Mouse (Mus musculus) cerebellum, adult (tissue): ENCODE results near the gene Fkbp7.
"Not testable (repeated sequence)": the region's sequence is repeated elsewhere in the genome, so short reads cannot be mapped to it uniquely, and the experiment has no call there.

Source experiments
- ATAC-seq: cut with Nextera tagmentation; 2 replicates; pipeline ENCODE4 v1.9.2; 2017; ENCODE audit warnings: mild to moderate bottlenecking, moderate library complexity, mixed read lengths; ENCODE audit not compliant: insufficient number of reproducible peaks, low FRiP score, low TSS enrichment

The Fkbp7 gene

DNA sequence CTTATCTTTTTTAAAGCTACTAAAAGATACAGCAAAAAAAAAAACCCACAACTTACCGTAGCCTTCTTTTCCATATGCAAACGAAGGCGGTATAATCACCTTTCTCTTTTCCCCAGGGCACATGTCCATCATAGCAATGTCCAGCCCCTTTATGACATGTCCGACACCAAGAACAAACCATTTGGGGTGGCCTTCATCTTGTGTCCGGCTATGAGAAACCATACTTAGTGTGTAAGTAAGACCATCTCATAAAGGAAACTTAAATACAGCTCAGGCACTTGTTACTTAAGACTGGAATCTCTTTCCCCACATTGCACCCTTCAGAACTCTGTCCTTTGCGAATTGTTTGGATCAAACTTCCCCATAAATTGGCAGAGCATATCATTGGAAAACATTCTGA, 1.3 kb downstream of the Fkbp7 start:
- no peak for ATAC-seq

DNA sequence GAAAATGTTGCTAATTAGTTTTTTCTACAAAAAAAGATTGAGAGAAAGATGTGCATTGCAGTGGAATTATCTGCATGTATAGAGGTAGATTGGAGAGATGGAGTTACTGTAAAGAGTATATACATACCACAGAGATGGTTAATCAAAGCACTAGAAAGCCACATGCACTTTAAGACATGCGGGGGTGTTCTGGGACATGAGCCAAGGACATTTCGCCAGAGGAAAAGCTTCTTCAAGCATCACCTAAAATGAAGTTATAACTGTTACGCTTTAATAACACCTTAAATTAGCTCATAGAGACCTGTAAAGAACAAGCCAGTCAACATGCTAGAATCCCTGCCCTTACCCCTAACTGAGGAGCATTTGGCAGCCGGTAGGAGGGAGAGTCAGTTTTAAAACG, 5.7 kb downstream of the Fkbp7 start:
- ATAC-seq: no peak

DNA sequence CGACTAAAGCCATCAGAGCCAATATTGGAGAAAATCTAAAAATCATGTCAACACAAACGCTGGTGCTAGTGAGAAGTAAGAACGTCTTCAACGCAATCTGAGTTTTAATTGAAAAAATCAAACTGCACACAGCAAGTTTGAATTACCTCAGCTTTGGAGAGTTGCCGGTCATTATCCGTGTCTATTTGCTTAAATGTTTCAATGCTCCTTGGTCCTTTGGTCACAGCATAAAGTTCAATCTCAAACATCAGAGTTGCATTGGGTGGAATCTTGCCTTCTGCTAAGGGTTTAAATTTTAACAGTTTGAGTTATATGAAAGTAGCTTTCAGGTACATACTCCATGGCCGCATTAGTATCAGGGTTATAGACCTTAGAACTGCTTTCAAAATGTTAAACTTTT, 7.4 kb downstream of the Fkbp7 start:
- ATAC-seq: no peak

DNA sequence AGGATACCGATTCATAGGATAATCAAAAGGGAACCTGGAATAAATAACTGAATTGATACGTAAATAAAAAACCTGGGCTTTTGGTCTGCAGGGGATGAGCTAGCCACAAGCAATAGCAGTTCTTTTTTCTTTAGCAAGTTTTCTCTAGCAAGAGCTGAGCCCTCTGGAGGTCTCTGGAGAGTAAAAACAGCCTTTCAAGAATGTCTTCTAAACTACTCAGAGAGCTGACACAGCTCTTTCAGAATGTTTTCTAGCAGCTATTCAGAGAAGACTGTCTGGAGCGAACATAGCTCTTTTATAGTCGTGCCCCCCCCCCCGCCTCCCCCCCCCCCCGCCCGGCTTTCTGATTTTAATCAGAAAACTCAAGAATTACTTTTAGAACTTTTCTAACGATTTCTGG, 13.5 kb downstream of the Fkbp7 start:
- ATAC-seq: no peak

DNA sequence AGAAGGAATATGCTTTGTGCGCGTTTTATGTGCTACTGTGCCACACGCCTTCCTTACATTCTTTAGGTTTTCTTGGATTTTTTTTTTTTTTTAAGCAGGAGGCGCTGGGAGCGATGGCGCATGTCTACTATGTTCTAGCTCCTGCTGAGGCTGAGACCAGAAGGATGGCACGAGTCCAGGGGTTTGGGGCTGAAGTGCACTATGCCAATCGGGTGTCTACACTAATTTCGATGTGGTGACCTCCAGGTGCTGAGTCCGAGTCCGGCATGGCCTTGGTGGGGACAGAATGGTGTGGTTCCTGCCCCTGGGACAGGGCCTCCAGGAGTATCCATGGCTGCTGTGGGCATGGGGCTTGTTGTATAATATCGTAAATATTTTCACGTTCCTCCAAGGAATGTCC, 14.4 kb downstream of the Fkbp7 start:
- ATAC-seq: no peak

DNA sequence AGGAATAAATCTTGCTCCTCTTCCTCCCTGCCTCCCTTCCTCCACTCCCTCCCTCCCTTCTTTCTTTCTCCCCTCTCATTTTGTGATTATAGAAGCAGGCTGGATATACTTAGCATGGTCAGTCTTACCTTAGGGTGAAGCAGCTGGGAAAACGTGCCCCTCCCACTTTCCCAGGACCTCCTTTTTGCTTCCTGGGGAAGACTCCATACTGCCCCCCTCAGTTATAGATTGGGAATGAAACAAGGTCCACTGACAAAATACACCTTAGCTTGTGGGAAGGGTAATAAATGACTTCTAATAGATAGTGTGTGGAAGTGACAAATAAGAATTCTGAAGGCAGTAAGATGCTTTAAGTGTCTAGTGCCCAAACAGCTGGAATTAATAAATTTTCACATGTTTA, 16.9 kb downstream of the Fkbp7 start:
- ATAC-seq: no peak

DNA sequence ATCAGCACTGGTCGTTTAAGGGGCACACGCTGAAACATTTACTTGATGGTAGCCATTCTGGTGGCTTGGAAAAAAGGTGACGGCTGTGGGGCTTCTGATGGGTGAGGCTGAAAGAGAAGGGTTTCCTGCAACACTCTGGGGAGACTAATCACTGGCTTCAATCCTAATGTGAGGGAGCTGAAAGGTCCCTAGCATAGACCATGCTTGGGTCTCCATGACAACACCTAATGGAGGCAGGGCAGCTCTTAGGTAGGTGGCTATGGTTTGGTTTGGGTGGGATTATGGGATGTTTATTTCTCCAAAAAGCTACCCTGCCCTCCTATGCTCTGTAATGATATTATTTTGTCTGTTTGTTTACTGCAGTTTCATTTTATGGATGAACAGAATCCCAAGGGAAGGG, 17.5 kb downstream of the Fkbp7 start:
- no peak for ATAC-seq

DNA sequence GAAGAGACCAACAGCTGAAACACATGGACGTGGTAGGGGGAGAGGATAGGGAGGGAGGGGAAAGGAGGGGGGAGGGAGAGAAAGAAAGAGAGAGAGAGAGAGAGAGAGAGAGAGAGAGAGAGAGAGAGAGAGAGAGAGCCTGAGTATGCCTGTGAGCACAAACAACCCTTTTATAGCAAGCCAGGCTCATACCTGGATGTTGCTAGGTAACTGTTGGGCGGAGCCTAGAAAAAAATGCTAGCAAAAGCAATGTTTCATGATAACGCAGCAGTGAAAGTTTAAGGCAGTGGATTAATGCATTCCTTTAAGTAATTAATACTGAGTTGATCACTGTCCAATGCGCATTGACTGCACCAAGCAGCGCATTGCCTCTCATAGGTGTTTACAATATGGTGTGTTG, 18.3 kb downstream of the Fkbp7 start:
- no peak for ATAC-seq

DNA sequence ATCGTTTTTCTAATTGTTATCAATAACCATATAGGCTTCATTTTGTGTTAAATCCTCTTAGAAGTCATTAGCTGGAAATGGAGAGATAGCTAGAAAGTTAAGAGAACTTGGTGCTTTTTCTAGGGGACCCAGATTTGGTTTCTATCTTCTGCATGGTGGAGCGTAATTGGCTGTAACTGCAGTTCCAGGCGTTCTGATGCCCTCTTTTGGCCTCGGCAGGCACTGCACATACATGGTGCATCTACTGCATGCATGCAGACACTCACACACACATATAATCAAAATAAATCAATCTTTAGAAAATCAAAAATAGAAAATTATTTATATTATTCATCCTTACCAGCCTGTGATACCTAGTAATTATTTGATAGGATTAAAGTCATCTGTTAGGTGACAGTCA, 19.8 kb downstream of the Fkbp7 start:
- ATAC-seq: no peak

DNA sequence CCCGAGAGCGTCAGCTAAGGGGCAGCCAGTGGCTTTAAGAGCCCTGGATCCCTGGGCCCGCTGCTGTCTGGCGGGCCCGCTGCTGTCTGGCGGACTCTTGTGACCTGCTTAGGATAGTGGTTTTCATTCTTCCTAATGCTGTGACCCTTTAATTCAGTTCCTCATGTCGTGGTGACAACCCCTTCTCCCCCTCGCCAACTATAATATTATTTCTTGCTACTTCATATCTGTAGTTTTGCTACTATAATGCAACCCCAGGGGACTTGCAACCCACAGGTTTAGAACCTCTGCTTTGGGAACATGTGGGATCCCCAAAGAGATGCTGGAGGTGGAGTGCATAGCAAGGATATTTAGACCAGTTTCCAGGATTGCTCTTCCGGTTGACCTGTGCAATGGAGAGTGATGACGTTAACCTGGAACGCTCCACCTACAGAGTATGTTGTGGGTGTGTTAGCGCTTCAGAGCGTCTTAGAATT, 24.2 kb downstream of the Fkbp7 start:
- peak; percentile 42 for ATAC-seq

DNA sequence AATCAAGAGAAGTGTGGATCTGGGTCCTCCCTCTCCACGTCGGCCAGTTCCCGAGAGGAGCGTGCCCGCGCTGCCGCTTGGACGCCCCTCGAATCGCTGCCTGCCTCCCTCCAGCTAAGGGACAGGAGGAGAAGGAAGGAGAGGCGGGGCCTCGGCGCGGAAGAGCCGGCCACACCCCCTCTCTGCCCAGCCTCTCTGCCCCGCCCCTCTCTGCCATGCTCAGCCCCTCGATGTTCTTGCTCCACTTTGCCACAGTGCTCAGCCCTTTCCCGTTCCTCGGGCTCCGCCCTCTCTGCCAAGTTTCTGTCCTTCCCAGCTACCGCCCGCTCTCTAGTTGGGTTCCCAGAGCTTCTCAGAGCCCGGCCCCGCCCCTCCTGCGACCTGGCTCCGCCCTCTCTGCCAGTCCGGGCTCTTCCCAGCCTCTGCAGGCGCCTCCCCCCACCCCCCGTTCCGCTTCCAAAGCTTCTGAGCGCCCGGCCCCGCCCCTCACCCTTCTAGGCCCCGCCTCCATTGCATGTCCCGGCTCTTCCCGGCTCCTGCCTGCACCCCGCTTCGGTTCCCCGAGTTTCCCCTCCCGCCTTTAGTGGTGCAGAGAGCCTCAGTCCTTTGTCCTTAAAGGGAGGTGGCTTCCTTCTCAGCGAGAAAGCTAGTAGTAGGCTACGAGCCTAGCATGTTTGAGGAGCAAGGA, 24.9 kb downstream of the Fkbp7 start, which contains the start of the genes Prkra and Pjvk:
Gene Prkra (minus strand): TSS at position 133 of the 688 bp plus-strand sequence.
Gene Pjvk (plus strand): TSS at position 594 of the 688 bp plus-strand sequence.
- ATAC-seq: peak; percentile 96

DNA sequence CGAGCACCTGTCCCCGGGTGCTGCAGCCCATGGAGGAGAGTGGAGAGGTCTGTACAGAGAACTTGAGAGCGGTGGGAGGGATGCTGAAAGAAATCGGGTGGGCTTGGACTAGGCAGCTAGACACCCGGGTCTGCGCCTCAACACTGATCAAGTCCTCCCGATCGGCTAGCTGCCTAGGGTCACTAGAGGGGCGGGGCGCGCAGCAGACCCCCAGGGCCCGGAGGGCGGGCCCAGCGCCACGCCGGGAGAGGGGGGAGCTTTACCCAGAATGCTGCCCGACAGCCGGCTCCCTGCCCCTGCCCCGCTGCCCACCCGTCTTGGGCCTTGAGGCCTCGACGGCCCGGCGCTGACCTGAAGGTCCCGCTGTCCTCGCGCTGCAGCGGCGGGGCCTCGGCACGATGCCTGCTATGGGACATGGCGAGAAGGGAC, 25.5 kb downstream of the Fkbp7 start:
- peak; percentile 41 for ATAC-seq

DNA sequence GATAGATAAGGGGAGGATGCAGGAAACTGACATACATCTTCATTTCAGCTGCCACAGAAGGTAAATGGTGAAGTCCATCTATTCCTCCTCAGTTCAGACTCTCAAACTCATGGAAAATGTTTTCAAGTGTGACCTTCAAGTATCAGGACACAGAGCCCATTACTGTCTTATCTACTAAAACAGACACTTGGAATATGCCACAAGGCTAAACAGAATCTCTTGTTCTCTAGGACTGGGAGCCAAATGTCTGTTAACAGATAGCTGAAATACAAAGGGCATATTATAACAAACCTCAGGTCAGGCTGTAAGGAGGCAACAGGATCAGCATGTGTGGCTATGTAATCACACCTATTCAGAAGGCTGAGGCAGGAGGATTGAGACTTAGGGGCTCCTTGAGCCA, 29.1 kb downstream of the Fkbp7 start:
- ATAC-seq: no peak

DNA sequence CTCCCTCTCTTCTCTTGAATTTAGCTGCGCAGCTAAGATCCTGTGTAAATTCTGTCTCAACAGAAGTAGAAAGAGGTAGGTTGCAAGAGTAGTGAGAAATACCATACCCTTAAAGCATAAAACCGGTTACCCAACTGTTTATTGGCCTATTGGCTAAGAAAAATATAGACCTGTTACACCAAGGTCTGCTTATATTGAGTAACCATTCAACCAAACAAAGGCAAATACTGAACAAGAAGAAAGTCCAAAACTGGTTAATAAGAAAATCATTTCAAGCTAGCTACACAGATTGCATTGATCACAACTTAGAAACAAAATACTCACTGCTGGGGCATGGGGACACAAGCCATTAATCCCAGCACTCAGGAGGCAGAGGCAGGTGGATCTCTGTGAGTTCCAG, 33.3 kb downstream of the Fkbp7 start:
- ATAC-seq: no peak

DNA sequence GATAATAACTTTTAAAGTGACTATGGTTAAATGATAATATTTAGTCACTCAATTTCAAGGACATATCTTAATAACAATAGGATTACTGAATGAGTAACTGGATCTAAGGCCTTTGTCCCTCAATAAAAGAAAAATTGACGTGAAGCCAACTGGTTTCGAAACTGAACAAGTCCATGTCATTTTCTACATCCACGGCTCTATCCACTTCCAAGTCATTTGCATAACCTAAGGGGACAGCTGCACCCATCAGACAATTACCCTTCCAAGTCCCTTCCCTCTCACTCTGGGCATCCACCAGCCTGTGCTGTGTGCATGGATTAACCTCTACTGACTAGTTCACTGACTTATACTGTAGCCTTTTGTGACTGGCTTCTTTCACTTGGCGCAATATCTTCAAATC, 41.3 kb downstream of the Fkbp7 start:
- no peak for ATAC-seq

DNA sequence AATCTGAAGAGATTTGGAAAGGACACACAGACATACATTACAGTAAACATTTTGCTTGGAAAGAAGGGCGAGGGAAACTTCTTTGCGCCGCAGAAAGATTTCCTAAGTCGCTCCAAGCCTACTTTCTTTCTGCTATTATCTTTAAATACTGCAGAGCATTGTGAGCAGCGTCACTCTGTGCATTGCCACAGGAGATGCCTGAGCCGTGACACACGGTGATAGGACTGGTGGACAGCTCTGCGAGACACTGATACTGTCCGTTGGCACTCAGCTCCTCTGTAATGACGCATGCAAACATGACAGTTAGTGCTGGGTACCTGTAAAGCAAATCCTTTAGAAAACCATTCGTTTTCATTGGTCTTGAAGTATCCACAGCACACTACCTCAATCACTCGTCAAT, 42.6 kb downstream of the Fkbp7 start:
- no peak for ATAC-seq

DNA sequence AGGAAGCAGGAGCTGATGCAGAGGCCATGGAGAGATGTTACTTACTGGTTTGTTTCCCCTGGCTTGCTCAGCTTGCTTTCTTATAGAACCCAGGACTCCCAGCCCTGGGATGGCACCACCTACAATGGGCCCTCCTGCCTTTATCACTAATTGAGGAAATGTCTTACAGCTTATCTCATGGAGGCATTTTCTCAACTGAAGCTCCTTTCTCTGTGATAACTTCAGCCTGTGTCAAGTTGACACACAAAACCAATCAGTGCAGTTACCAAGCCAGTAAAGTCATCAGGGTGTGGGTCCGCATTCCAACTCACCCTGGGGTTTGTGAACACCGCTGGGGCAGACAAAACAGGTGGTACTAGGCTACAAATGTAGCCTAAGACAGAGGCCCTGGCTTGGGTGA, 50.6 kb downstream of the Fkbp7 start:
- ATAC-seq: not testable (repeated sequence)

DNA sequence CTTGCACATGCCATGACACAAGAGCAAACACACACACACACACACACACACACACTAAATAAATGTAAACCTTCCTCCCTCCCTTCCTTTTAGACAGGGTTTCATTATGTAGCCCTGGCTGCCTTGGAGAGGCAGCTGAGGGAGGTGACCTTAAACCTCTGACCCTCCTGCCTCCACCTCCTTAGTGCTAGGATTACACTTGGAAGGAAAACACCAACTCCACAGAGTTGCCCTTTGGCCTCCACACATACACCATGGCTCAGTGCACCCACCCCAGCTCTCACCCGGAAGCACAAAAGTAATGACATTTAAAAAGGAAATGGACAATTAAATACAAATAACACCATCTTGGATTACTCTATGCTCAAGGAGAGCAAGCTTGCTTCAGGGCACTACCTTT, 51.2 kb downstream of the Fkbp7 start:
- ATAC-seq: no peak

DNA sequence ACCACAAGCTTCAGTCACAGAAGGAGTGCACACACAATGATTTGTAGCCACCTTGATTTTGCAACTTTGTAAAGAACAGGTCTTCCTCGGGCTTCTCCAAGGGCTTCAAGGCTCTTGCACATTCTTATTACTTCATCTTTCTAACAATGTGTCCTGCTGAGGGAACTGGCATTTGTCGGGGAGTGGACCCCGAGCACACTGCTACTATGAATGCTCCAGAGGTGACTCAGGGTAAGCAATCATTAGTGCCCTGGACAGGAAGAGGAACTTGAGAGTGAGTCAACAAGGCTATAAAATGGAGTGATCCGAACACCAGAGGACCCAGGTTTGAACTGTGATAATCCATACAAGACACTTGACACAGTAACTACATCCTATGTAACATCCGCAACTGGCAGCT, 52.7 kb downstream of the Fkbp7 start:
- ATAC-seq: no peak

DNA sequence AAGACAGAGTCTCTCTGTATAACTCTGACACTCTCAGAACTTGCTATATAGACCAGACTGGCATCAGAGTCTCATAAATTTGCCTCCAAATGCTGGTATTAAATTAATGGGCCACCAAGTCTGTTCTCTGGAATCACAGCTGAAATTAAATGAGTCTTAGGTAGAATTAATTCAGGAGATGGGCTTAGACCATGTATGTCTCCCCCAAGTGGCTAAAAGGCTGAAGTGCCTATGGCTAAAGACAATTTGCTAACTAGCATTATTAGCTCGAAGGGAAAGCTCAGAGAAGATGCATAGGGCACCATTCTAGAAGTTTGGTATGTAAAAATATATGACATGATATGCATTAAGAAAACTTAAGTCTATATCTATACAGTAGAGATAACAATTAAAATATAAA, 54.8 kb downstream of the Fkbp7 start:
- ATAC-seq: peak; percentile 45; the same call in 1 of the 2 replicates
